Mouse (Mus musculus): ENCODE measurements around the gene Gm13272. TPM values are rescaled to one million over a fixed set of nuclear protein-coding genes. Genes with fewer than 3 reads are reported as not detected.
"Not testable (repeated sequence)": the region's sequence is repeated elsewhere in the genome, so short reads cannot be mapped to it uniquely, and the experiment has no call there.

Gm13272 gene
- polyA plus RNA-seq (2015; fragmentation: Nextera tagmentation; extraction: Ambion mirVana): not detected in 2 replicates

DNA sequence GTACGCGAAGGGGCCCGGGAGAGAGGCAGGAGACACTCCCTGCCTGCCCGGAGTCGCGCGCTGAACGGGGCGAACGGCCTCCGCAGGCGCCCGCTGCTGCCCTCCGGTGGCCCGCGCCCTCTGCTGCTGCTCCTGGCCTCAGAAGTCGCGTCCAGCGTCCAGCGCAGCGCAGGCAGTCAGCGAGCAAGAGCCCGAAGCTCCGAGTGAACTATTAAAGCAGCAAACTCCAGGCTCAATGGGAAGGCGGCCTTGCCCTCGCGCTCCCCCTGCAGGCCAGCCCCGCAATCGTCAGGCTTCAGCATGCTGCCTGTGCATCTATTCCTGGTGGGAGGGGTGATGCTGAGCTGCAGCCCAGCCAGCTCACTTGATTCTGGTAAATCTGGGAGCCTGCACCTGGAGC is at the start of gene Gm13272:
Gene Gm13272 (plus strand): TSS at position 301 of the 400 bp plus-strand sequence.
- not testable (repeated sequence) for H3K36me3 ChIP-seq; H3K9ac ChIP-seq; ATAC-seq (ENCODE audit: insufficient number of reproducible peaks, insufficient read depth, low FRiP score, low TSS enrichment, low read depth); H3K4me2 ChIP-seq; H3K27ac ChIP-seq; H3K9me3 ChIP-seq; H3K4me1 ChIP-seq; H3K4me3 ChIP-seq; H3K27me3 ChIP-seq
- no CpG with 5 or more reads among the region's 29 CpGs for WGBS

DNA sequence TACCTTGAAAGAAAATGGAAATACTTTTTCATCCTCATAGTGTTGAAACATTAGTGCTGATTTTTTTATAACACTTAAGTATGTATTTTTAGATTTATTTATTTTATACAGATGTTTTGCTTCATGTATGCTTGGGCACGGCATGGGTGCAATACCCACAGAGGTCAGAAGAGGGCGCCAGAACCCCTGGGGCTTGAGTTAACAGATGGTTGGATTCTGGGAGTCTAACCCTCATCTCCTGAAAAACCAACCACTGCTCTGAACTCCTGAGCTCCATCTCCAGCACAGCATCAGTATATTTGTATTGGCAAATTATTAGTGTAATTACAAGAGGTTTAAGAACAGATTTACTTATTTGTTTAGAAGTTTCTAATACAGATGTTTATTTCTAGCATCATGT is 41.2 kb upstream of the Gm13272 start:
- H3K27ac ChIP-seq: no peak overlapping the region
- H3K9ac ChIP-seq: no peak overlapping the region
- H3K27me3 ChIP-seq: no peaks in the 10 kb centered on the region
- no peaks in the 10 kb centered on the region for H3K4me1 ChIP-seq
- no peaks in the 10 kb centered on the region for H3K9me3 ChIP-seq
- no peak overlapping the region for H3K4me3 ChIP-seq
- no peak overlapping the region for H3K4me2 ChIP-seq
- no peak for ATAC-seq (ENCODE audit: insufficient number of reproducible peaks, insufficient read depth, low FRiP score, low TSS enrichment, low read depth)
- 1% methylated on average over 2 of the region's 2 CpGs for WGBS
- no peaks in the 10 kb centered on the region for H3K36me3 ChIP-seq

DNA sequence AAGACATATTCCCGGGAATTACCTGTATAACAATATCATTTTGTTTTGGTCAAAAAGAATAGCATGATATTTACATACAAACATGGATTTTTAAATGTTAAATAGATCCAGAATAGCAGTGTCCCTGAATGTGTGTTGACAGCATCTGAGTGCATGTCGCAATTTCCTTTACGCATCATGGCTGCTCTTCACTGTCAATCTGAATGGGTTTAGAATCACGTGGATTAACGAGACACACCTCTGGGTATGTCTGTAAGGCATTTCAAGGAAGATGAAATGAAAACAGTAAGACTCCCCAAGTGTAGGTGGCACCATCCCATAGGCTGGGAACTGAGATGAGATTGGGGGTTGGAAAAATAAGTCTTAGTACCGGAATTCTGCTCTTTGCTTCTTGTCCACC is 40.6 kb upstream of the Gm13272 start:
- H3K9me3 ChIP-seq: no peaks in the 10 kb centered on the region
- WGBS: 88% methylated on average over 6 of the region's 6 CpGs
- H3K4me3 ChIP-seq: no peak overlapping the region
- H3K9ac ChIP-seq: no peak overlapping the region
- H3K4me2 ChIP-seq: no peak overlapping the region
- H3K27me3 ChIP-seq: no peaks in the 10 kb centered on the region
- ATAC-seq (ENCODE audit: insufficient number of reproducible peaks, insufficient read depth, low FRiP score, low TSS enrichment, low read depth): no peak
- no peaks in the 10 kb centered on the region for H3K36me3 ChIP-seq
- no peaks in the 10 kb centered on the region for H3K4me1 ChIP-seq
- no peak overlapping the region for H3K27ac ChIP-seq

DNA sequence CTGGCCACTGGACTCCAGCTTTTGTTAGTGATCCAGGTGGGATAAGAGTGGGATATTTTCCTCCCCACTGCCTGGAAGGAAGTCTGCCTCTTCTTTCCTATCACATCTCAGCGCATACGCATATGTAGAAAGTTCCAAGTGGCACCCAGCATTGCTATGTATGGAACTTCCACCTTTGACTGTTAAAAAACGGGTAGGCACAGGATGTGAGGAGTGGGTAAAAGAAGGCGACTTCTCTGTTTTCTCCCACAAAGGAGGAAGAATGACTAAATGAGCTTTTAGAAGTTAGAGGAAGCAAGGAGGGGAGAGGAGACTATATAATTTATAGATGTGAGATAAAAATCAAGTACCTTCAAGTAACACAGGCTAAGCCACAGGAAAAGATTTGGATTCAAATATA is 38.2 kb upstream of the Gm13272 start:
- Histone ChIP-seq H3K4me2 (no peak overlapping the region), H3K9me3 (no peaks in the 10 kb centered on the region), H3K9ac (no peak overlapping the region), H3K4me1 (no peaks in the 10 kb centered on the region), H3K4me3 (no peak overlapping the region), H3K27me3 (no peaks in the 10 kb centered on the region), H3K36me3 (no peaks in the 10 kb centered on the region), H3K27ac (no peak overlapping the region)
- ATAC-seq (ENCODE audit: insufficient number of reproducible peaks, insufficient read depth, low FRiP score, low TSS enrichment, low read depth): no peak
- 91% methylated on average over 4 of the region's 4 CpGs for WGBS

DNA sequence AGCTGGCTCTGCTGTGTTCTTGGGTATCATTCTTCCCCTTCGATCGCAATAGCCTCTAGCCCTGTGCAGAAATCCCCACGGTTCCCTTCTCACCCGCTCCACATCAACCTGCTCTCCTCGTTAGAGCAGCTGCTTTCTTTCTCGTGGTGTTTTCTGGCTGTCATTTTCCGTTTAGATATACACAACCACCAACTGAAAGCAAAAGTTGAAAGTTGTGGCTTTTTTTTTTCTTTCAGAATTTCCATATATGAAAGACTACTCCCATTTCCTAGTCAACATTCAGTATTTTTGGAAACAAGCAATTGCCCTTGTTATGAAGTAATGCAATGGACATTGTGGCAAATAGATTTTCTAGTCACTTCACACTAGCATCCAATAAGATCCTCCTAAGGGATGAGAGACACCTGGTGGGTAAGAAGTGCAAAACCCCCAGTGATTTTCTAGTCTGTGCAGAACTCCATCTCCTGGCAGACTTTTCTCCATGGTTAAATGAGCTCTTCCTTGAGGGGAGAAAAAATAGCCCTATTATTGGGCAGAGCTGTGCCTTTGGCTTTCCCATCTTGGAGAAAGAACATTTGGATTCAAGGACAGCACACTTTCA is 36.8 kb upstream of the Gm13272 start:
- Histone ChIP-seq H3K4me3 (no peak overlapping the region), H3K27me3 (no peaks in the 10 kb centered on the region), H3K36me3 (no peaks in the 10 kb centered on the region), H3K9me3 (no peaks in the 10 kb centered on the region), H3K9ac (no peak overlapping the region), H3K4me2 (no peak overlapping the region), H3K27ac (no peak overlapping the region), H3K4me1 (no peaks in the 10 kb centered on the region)
- 62% methylated on average over 7 of the region's 7 CpGs for WGBS
- no peak for ATAC-seq (ENCODE audit: insufficient number of reproducible peaks, insufficient read depth, low FRiP score, low TSS enrichment, low read depth)

DNA sequence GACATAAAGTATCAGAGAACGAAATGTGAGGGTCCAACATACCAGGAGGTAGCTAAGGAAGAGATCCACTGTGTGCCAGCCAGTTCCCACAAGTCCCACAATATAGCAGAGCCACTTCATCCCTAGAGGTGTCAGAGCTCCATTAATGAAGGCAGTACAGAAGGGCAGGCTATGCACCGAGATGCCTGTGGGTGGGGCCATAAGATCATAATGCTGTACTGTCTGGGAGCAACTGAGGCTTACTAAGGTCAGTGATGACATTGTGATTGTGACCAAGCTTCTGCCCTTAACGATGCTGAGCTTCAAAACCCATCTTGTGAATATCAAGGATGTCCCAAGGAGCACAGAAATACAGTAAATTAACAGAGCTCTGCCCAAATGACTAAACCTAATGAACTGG is 35.4 kb upstream of the Gm13272 start:
- Histone ChIP-seq H3K9ac (no peak overlapping the region), H3K4me3 (no peak overlapping the region), H3K4me1 (no peaks in the 10 kb centered on the region), H3K4me2 (no peak overlapping the region), H3K27me3 (no peaks in the 10 kb centered on the region), H3K9me3 (no peaks in the 10 kb centered on the region), H3K27ac (no peak overlapping the region), H3K36me3 (no peaks in the 10 kb centered on the region)
- WGBS: 73% methylated on average over 3 of the region's 3 CpGs
- ATAC-seq (ENCODE audit: insufficient number of reproducible peaks, insufficient read depth, low FRiP score, low TSS enrichment, low read depth): no peak

DNA sequence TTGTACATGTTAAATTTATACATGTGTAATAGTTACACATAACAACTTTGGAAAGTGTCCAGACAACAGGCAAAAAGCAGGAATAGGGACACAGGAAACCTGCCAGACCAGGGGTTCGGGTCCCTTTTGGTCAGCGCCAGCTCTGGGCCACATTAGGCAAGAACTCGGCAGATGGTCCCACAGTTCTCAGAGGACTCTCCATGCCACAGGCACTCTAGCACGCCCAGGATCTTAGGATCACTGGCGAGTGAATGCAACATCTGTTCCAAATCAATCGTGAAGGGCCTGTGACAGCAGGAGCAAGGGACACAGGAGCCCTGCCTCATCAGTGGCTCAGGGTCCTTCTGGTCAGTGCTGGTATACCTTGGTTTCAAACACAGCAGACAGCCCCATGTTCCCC is 29.7 kb upstream of the Gm13272 start:
- no peak overlapping the region for H3K4me2 ChIP-seq
- no peak overlapping the region for H3K4me3 ChIP-seq
- no peak overlapping the region for H3K27ac ChIP-seq
- WGBS: 28% methylated on average over 6 of the region's 6 CpGs
- no peaks in the 10 kb centered on the region for H3K9me3 ChIP-seq
- no peaks in the 10 kb centered on the region for H3K27me3 ChIP-seq
- H3K9ac ChIP-seq: no peak overlapping the region
- H3K4me1 ChIP-seq: no peaks in the 10 kb centered on the region
- H3K36me3 ChIP-seq: no peaks in the 10 kb centered on the region
- no peak for ATAC-seq (ENCODE audit: insufficient number of reproducible peaks, insufficient read depth, low FRiP score, low TSS enrichment, low read depth)

DNA sequence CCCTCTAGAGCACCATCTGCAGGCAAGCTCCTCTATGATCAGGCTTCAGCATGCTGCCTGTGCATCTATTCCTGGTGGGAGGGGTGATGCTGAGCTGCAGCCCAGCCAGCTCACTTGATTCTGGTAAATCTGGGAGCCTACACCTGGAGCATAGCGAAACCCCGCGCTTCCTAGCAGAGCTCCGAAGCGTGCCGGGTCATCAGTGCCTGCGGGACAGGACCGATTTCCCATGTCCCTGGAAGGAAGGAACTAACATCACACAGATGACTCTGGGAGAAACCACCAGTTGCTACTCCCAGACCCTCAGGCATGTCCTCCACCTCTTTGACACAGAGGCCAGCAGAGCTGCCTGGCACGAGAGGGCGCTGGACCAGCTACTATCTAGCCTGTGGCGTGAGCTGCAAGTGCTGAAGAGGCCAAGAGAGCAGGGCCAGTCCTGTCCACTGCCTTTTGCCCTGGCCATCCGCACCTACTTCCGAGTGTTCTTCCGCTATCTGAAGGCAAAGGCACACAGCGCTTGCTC is 24.8 kb upstream of the Gm13272 start, which contains the start of gene Gm13271:
Gene Gm13271 (plus strand): TSS at position 51 of the 523 bp plus-strand sequence.
- ATAC-seq (ENCODE audit: insufficient number of reproducible peaks, insufficient read depth, low FRiP score, low TSS enrichment, low read depth); H3K9me3 ChIP-seq; H3K27me3 ChIP-seq; H3K9ac ChIP-seq; H3K27ac ChIP-seq; H3K4me1 ChIP-seq; H3K36me3 ChIP-seq; H3K4me2 ChIP-seq; H3K4me3 ChIP-seq: not testable (repeated sequence)
- WGBS: 67% methylated on average over 15 of the region's 15 CpGs

DNA sequence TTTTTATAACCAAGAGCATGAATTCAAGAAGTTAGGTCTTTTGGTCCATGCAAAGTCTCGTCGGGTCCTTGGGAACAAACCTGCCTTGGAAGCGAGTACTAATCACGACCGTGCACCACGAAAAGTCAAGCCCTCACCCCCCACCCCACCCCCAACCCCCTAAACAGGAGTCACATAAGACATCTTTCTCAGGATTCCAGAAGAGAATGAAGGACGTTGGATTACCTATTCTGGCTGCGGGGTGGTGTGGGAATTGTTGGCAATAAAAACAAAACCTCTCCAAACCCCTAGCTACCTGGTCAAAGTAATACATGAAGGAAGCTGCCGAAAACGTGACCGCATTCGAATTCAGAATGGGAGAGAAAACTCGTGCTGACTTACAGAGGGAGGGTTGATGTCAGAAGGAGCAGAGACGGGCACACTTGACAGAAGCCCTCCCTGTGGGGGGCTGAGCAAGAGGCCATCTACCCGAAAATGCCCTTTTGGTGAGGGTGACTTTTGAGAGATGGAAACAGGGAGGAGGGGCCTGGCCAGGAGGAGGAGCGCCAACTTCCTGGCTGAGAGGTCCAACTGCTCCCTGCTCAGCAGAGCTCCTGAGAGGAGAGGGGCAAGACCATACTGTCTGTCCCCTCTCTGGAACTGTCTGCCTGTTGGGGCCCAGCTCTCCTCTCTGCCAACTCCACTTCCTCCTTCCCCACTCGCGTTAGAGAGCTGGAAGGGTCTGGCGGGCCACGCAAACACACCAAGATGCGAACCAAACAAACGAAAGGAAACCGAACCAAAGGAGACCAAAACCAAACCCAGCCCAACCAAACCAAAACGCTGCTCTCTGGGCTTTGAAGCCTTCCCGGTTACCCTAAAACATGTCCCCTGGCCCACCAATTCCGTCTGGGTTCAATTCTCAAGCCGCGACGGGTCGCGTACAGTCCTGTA is 22.8 kb upstream of the Gm13272 start:
- 7% methylated on average over 29 of the region's 31 CpGs for WGBS
- H3K27ac ChIP-seq: peak overlapping the region; percentile 95
- H3K4me1 ChIP-seq; H3K9me3 ChIP-seq; H3K27me3 ChIP-seq; ATAC-seq (ENCODE audit: insufficient number of reproducible peaks, insufficient read depth, low FRiP score, low TSS enrichment, low read depth); H3K36me3 ChIP-seq: not testable (repeated sequence)
- H3K4me2 ChIP-seq: peak overlapping the region; percentile 71
- H3K9ac ChIP-seq: peak overlapping the region; percentile 78
- H3K4me3 ChIP-seq: peak overlapping the region; percentile 55

DNA sequence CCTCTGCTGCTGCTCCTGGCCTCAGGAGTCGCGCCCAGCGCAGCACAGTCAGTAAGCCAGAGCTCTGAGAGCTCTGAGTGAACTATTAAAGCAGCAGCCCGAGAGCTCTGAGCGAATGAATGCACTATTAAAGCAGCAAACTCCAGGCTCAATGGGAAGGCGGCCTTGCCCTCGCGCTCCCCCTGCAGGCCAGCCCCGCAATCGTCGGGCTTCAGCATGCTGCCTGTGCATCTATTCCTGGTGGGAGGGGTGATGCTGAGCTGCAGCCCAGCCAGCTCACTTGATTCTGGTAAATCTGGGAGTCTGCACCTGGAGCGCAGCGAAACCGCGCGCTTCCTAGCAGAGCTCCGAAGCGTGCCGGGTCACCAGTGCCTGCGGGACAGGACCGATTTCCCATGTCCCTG is 22.0 kb upstream of the Gm13272 start:
- WGBS: under 1% methylated on average over 21 of the region's 21 CpGs
- H3K27me3 ChIP-seq, H3K4me1 ChIP-seq, H3K9me3 ChIP-seq, H3K36me3 ChIP-seq: not testable (repeated sequence)
- Histone ChIP-seq H3K4me3 (peak overlapping the region; percentile 55), H3K4me2 (peak overlapping the region; percentile 71), H3K27ac (peak overlapping the region; percentile 95), H3K9ac (peak overlapping the region; percentile 78)
- peak; percentile 100 for ATAC-seq (ENCODE audit: insufficient number of reproducible peaks, insufficient read depth, low FRiP score, low TSS enrichment, low read depth)

DNA sequence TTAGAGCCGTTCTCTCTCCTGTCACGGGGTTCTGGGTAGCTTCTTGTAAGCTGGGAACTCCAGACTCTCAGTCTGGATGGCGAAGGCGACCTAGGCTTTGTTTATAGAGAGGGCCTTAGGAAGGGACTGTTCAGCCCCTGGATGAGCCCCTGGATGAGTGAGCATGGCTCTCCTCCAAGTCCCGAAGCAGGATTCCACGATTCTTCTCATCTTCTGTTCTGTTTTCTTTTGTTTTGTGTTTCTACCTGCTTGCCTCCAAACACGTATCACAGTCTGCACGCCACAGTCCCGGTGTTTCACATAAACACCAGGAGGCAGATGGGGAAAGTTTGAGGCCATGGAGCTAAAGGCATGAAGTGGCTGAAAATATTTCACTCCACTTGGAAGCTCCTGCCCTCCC is 20.9 kb upstream of the Gm13272 start:
- H3K27ac ChIP-seq; H3K9ac ChIP-seq; ATAC-seq (ENCODE audit: insufficient number of reproducible peaks, insufficient read depth, low FRiP score, low TSS enrichment, low read depth); H3K36me3 ChIP-seq; H3K9me3 ChIP-seq; H3K4me2 ChIP-seq; H3K4me3 ChIP-seq; H3K27me3 ChIP-seq; H3K4me1 ChIP-seq: not testable (repeated sequence)
- 82% methylated on average over 9 of the region's 9 CpGs for WGBS
